Mouse (Mus musculus) common myeloid progenitor, adult 5-6 weeks (primary cell): ENCODE data around the gene Bsn. TPM values are rescaled to one million over a fixed set of nuclear protein-coding genes. Genes with fewer than 3 reads are reported as not detected.

ENCODE experiments used
- ATAC-seq: replicated peaks from 2 replicates; pipeline ENCODE4 v1.8.0; 2016; ENCODE audit warnings: low read depth, mild to moderate bottlenecking, moderate TSS enrichment, inconsistent platforms; ENCODE audit not compliant: poor library complexity, severe bottlenecking
- total RNA-seq: library from RNA; stranded (forward); fragments of 200-1000, 187-1606 nt; gene quantifications from 2 replicates; pipeline ENCODE4 v1.2.3, GENCODE M21; 2017

Bsn gene
- total RNA-seq, 1 experiment from 2014 or later, result 4.0 TPM

- peak; percentile 83 for ATAC-seq
Observed at GRCm38 (mm10) chr9:108104766-108105548, 85.2 kb downstream of the Bsn start.

GRCm38 (mm10) chr9:108099619-108100018 lies 90.6 kb downstream of the Bsn start:
- ATAC-seq, result no peak

- no peak for ATAC-seq
Observed at GRCm38 (mm10) chr9:108095949-108096712, 94.1 kb downstream of the Bsn start.

GRCm38 (mm10) chr9:108095518-108095917 lies 94.7 kb downstream of the Bsn start:
- peak; percentile 46 for ATAC-seq

- ATAC-seq, result peak; percentile 47
Observed at GRCm38 (mm10) chr9:108094998-108095411, 95.2 kb downstream of the Bsn start.

- peak; percentile 79 for ATAC-seq
Observed at GRCm38 (mm10) chr9:108094184-108094941, 95.8 kb downstream of the Bsn start, which contains the start of gene Apeh. TSS of gene Apeh (minus strand) at chr9:108094606.

GRCm38 (mm10) chr9:108093586-108093985 lies 96.6 kb downstream of the Bsn start:
- no peak for ATAC-seq

GRCm38 (mm10) chr9:108090611-108091120 lies 99.5 kb downstream of the Bsn start:
- no peak for ATAC-seq

- no peak for ATAC-seq
Observed at GRCm38 (mm10) chr9:108085261-108085660, 104.9 kb downstream of the Bsn start.

GRCm38 (mm10) chr9:108083561-108083960 lies 106.6 kb downstream of the Bsn start:
- ATAC-seq, result no peak

- peak; percentile 45 for ATAC-seq
Observed at GRCm38 (mm10) chr9:108082988-108083431, 107.2 kb downstream of the Bsn start, which contains the start of gene Rnf123. TSS of gene Rnf123 (minus strand) at chr9:108083346.

- ATAC-seq, result no peak
Observed at GRCm38 (mm10) chr9:108082549-108082948, 107.6 kb downstream of the Bsn start.

- ATAC-seq, result no peak
Observed at GRCm38 (mm10) chr9:108080168-108080567, 110.0 kb downstream of the Bsn start, which contains the start of gene Mst1. TSS of gene Mst1 (plus strand) at chr9:108080436.

GRCm38 (mm10) chr9:108073141-108073930 lies 116.8 kb downstream of the Bsn start:
- ATAC-seq, result no peak

- no peak for ATAC-seq
Observed at GRCm38 (mm10) chr9:108072481-108072924, 117.7 kb downstream of the Bsn start.

GRCm38 (mm10) chr9:108071801-108072200 lies 118.4 kb downstream of the Bsn start:
- ATAC-seq, result no peak

- ATAC-seq, result no peak
Observed at GRCm38 (mm10) chr9:108069529-108069928, 120.7 kb downstream of the Bsn start.

GRCm38 (mm10) chr9:108069007-108069406 lies 121.2 kb downstream of the Bsn start:
- ATAC-seq, result no peak

- ATAC-seq, result peak; percentile 79
Observed at GRCm38 (mm10) chr9:108067900-108068299, 122.3 kb downstream of the Bsn start.
